Mouse (Mus musculus): ENCODE measurements around the gene Rps6kc1. TPM values are rescaled to one million over a fixed set of nuclear protein-coding genes. Genes with fewer than 3 reads are reported as not detected.

Rps6kc1 gene
- polyA plus RNA-seq, 1 experiment from 2014 or later = 15.8 TPM

- no peak overlapping the region for H3K27ac ChIP-seq
- H3K9ac ChIP-seq = no peak overlapping the region
- no peaks in the 10 kb centered on the region for H3K9me3 ChIP-seq
- no peaks in the 10 kb centered on the region for H3K27me3 ChIP-seq
- H3K36me3 ChIP-seq = peaks cover 14% of the 10 kb centered on the region
- 74% methylated on average over 3 of the region's 3 CpGs for WGBS
- no peak overlapping the region for H3K4me3 ChIP-seq
- no peaks in the 10 kb centered on the region for H3K4me1 ChIP-seq
- ATAC-seq (ENCODE audit: borderline replicate concordance, extremely low read depth, low FRiP score, low TSS enrichment) = no peak
- no peak overlapping the region for H3K4me2 ChIP-seq
These were observed 42.8 kb downstream of the Rps6kc1 start for GRCm38 (mm10) chr1:190868790-190869189.

- H3K9ac ChIP-seq = no peak overlapping the region
- ATAC-seq (ENCODE audit: borderline replicate concordance, extremely low read depth, low FRiP score, low TSS enrichment) = peak; percentile 8; the same call in 1 of the 2 replicates
- no peak overlapping the region for H3K4me2 ChIP-seq
- H3K4me1 ChIP-seq = no peaks in the 10 kb centered on the region
- no peak overlapping the region for H3K4me3 ChIP-seq
- peak overlapping the region; percentile 5; the same call in 1 of the 2 replicates for H3K27ac ChIP-seq
- no peaks in the 10 kb centered on the region for H3K36me3 ChIP-seq
- no peaks in the 10 kb centered on the region for H3K27me3 ChIP-seq
- 30% methylated on average over 5 of the region's 5 CpGs for WGBS
- no peaks in the 10 kb centered on the region for H3K9me3 ChIP-seq
These were observed 49.9 kb downstream of the Rps6kc1 start for GRCm38 (mm10) chr1:190861626-190862025.

GRCm38 (mm10) chr1:190854465-190854864 is 57.1 kb downstream of the Rps6kc1 start:
- Histone ChIP-seq H3K4me3 (no peak overlapping the region), H3K4me2 (no peak overlapping the region), H3K4me1 (no peaks in the 10 kb centered on the region; the same call in 1 of the 2 replicates), H3K36me3 (no peaks in the 10 kb centered on the region), H3K27me3 (no peaks in the 10 kb centered on the region), H3K9me3 (no peaks in the 10 kb centered on the region), H3K9ac (no peak overlapping the region), H3K27ac (no peak overlapping the region)
- no peak for ATAC-seq (ENCODE audit: borderline replicate concordance, extremely low read depth, low FRiP score, low TSS enrichment)
- 56% methylated on average over 3 of the region's 3 CpGs for WGBS

GRCm38 (mm10) chr1:190849162-190849865 is 62.3 kb downstream of the Rps6kc1 start:
- 71% methylated on average over 11 of the region's 11 CpGs for WGBS
- Histone ChIP-seq H3K27ac (no peak overlapping the region), H3K36me3 (no peaks in the 10 kb centered on the region), H3K27me3 (no peaks in the 10 kb centered on the region), H3K4me2 (no peak overlapping the region), H3K9ac (no peak overlapping the region), H3K4me1 (no peaks in the 10 kb centered on the region; the same call in 1 of the 2 replicates), H3K4me3 (no peak overlapping the region), H3K9me3 (no peaks in the 10 kb centered on the region)
- ATAC-seq (ENCODE audit: borderline replicate concordance, extremely low read depth, low FRiP score, low TSS enrichment) = no peak

GRCm38 (mm10) chr1:190848676-190849075 is 62.9 kb downstream of the Rps6kc1 start:
- H3K4me2 ChIP-seq = no peak overlapping the region
- no peaks in the 10 kb centered on the region; the same call in 1 of the 2 replicates for H3K4me1 ChIP-seq
- no peak overlapping the region for H3K4me3 ChIP-seq
- WGBS = 54% methylated on average over 3 of the region's 3 CpGs
- H3K27ac ChIP-seq = no peak overlapping the region
- ATAC-seq (ENCODE audit: borderline replicate concordance, extremely low read depth, low FRiP score, low TSS enrichment) = no peak
- 0 out of 2 replicates have a peak, but pooled peaks cover 2% of the 10 kb centered on the region for H3K36me3 ChIP-seq
- no peak overlapping the region for H3K9ac ChIP-seq
- H3K27me3 ChIP-seq = no peaks in the 10 kb centered on the region
- H3K9me3 ChIP-seq = no peaks in the 10 kb centered on the region

GRCm38 (mm10) chr1:190846956-190847355 is 64.6 kb downstream of the Rps6kc1 start:
- Histone ChIP-seq H3K4me3 (no peak overlapping the region), H3K27me3 (no peaks in the 10 kb centered on the region), H3K9me3 (no peaks in the 10 kb centered on the region), H3K9ac (no peak overlapping the region), H3K36me3 (peaks cover 6% of the 10 kb centered on the region), H3K4me1 (no peaks in the 10 kb centered on the region), H3K4me2 (no peak overlapping the region), H3K27ac (no peak overlapping the region)
- 66% methylated on average over 3 of the region's 3 CpGs for WGBS
- no peak for ATAC-seq (ENCODE audit: borderline replicate concordance, extremely low read depth, low FRiP score, low TSS enrichment)

GRCm38 (mm10) chr1:190846074-190846730 is 65.4 kb downstream of the Rps6kc1 start:
- H3K4me2 ChIP-seq = no peak overlapping the region
- 82% methylated on average over 11 of the region's 11 CpGs for WGBS
- H3K4me1 ChIP-seq = no peaks in the 10 kb centered on the region
- H3K36me3 ChIP-seq = peaks cover 6% of the 10 kb centered on the region
- no peaks in the 10 kb centered on the region for H3K9me3 ChIP-seq
- ATAC-seq (ENCODE audit: borderline replicate concordance, extremely low read depth, low FRiP score, low TSS enrichment) = no peak
- H3K27ac ChIP-seq = no peak overlapping the region
- no peak overlapping the region for H3K4me3 ChIP-seq
- no peaks in the 10 kb centered on the region for H3K27me3 ChIP-seq
- no peak overlapping the region for H3K9ac ChIP-seq

- Histone ChIP-seq H3K27ac (no peak overlapping the region), H3K27me3 (no peaks in the 10 kb centered on the region), H3K9ac (no peak overlapping the region), H3K4me3 (no peak overlapping the region), H3K4me1 (no peaks in the 10 kb centered on the region), H3K4me2 (no peak overlapping the region), H3K9me3 (no peaks in the 10 kb centered on the region), H3K36me3 (peaks cover 6% of the 10 kb centered on the region)
- no peak for ATAC-seq (ENCODE audit: borderline replicate concordance, extremely low read depth, low FRiP score, low TSS enrichment)
- WGBS = 64% methylated on average over 4 of the region's 4 CpGs
These were observed 66.2 kb downstream of the Rps6kc1 start for GRCm38 (mm10) chr1:190845419-190845818.

DNA sequence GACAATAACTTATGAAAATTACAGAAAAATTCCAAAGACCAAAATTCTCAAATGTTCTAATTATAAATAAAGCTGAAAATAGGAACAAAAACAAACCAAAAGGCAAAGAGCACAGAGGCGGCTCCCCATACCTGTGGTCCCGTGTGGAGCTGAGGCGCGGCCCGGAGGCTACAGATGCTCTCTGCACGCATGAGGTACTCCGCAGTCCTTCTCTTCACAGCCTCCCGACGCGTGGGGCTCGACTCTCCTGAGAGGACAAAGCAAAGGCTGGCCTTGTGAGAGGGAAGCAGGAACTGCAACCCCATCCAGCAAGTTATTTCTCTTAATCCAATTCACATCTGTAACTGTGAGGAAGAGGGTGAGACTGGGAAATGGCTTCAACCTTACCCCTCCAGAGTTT is 67.2 kb downstream of the Rps6kc1 start:
- Histone ChIP-seq H3K9me3 (no peaks in the 10 kb centered on the region), H3K36me3 (peaks cover 6% of the 10 kb centered on the region), H3K4me1 (no peaks in the 10 kb centered on the region), H3K4me2 (no peak overlapping the region), H3K4me3 (no peak overlapping the region), H3K27me3 (no peaks in the 10 kb centered on the region), H3K9ac (no peak overlapping the region), H3K27ac (no peak overlapping the region)
- WGBS = 89% methylated on average over 11 of the region's 11 CpGs
- ATAC-seq (ENCODE audit: borderline replicate concordance, extremely low read depth, low FRiP score, low TSS enrichment) = no peak

DNA sequence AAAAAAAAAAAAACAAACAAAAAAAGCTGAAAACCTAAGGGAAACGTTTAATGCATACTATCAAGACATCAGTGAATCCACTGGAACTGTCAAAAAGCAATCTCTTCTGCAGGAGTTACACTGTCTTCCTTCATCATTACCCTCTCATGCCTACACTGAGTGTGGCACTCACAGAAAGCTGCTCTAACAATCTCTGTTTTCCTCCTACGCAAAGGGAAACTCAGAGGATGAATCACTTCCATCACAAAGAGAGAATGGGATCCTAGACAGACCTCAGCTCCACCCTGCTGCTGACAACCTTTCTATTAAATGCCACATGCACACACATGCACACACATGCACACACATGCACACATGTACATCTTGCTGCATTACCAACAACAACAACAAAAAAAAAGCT is 75.5 kb downstream of the Rps6kc1 start:
- H3K9ac ChIP-seq = no peak overlapping the region
- H3K4me2 ChIP-seq = no peak overlapping the region
- no peak overlapping the region for H3K27ac ChIP-seq
- H3K4me1 ChIP-seq = no peaks in the 10 kb centered on the region
- no peaks in the 10 kb centered on the region for H3K9me3 ChIP-seq
- 0 out of 2 replicates have a peak, but pooled peaks cover 5% of the 10 kb centered on the region for H3K36me3 ChIP-seq
- WGBS = 71% methylated on average over 2 of the region's 2 CpGs
- H3K27me3 ChIP-seq = no peaks in the 10 kb centered on the region
- ATAC-seq (ENCODE audit: borderline replicate concordance, extremely low read depth, low FRiP score, low TSS enrichment) = no peak
- no peak overlapping the region for H3K4me3 ChIP-seq

- ATAC-seq (ENCODE audit: borderline replicate concordance, extremely low read depth, low FRiP score, low TSS enrichment) = no peak
- Histone ChIP-seq H3K4me2 (no peak overlapping the region), H3K4me3 (no peak overlapping the region), H3K27ac (no peak overlapping the region), H3K9me3 (no peaks in the 10 kb centered on the region), H3K27me3 (no peaks in the 10 kb centered on the region), H3K4me1 (no peaks in the 10 kb centered on the region), H3K36me3 (0 out of 2 replicates have a peak, but pooled peaks cover 5% of the 10 kb centered on the region), H3K9ac (no peak overlapping the region)
- WGBS = 59% methylated on average over 7 of the region's 7 CpGs
These were observed 77.2 kb downstream of the Rps6kc1 start for GRCm38 (mm10) chr1:190834201-190834907.

All from lung, embryonic 15.5 days (tissue).